Mouse (Mus musculus): Measurements from ENCODE around the gene Il20rb. TPM values are rescaled to one million over a fixed set of nuclear protein-coding genes. Genes with fewer than 3 reads are reported as not detected.

Il20rb gene
- polyA plus RNA-seq, 1 experiment from 2014 or later = 0.97 TPM

DNA sequence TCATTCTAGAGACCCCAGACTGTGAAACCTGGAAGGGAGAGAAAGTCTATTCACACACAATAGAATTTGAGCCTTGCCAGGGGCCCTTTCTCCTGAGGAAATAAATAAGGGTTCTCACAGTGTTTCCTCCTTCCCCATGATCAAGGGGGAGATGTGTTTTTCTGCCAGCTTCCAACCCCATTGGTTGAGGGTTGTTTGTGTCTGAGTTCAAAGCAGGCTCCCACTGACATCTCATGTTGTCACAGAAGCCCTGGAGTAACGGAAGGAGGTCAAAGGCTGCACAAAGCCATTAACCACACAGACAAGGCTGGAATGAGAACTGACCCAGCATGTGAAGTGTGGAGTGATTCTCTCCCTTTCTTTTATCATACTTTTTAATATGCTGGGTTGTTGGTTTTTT, 69.8 kb downstream of the Il20rb start:
- 23% methylated on average over 1 of the region's 1 CpGs for WGBS
- no peaks in the 10 kb centered on the region for H3K36me3 ChIP-seq
- no peaks in the 10 kb centered on the region for H3K27me3 ChIP-seq
- no peak overlapping the region for H3K4me2 ChIP-seq (replicated peaks)
- no peak overlapping the region for H3K4me3 ChIP-seq
- H3K9ac ChIP-seq (replicated peaks) = no peak overlapping the region
- H3K9me3 ChIP-seq = no peaks in the 10 kb centered on the region
- peaks cover 21% of the 10 kb centered on the region for H3K4me1 ChIP-seq
- no peak for ATAC-seq (ENCODE audit: low FRiP score, low read depth)
- H3K27ac ChIP-seq (replicated peaks) = no peak overlapping the region

DNA sequence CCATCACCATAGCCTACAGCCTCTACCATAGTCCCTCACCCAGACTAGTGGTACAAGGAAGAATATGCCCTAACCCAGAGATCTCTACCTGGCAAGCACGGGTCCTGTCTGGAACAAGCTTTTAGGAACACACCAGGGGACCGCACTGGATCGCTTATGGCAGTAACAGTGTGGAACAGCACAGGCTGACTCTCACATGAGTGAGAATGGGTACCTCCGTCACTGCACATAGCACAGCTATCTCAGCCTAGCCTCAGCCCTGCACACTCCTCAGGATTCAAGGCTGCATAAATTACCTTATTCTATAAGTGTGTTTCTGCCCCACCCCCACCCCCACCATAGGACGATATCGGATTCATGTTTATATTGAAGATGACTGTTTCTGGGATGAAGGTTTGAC, 70.3 kb downstream of the Il20rb start:
- peaks cover 21% of the 10 kb centered on the region for H3K4me1 ChIP-seq
- no peaks in the 10 kb centered on the region for H3K36me3 ChIP-seq
- H3K27me3 ChIP-seq = no peaks in the 10 kb centered on the region
- ATAC-seq (ENCODE audit: low FRiP score, low read depth) = 0 out of 2 replicates have a peak, but pooled peaks have one; percentile 9
- H3K9ac ChIP-seq (replicated peaks) = no peak overlapping the region
- H3K27ac ChIP-seq (replicated peaks) = 0 out of 2 replicates have a peak overlapping the region, but pooled peaks have one; percentile 25
- WGBS = 82% methylated on average over 6 of the region's 6 CpGs
- H3K4me3 ChIP-seq = no peak overlapping the region
- H3K9me3 ChIP-seq = no peaks in the 10 kb centered on the region
- no peak overlapping the region for H3K4me2 ChIP-seq (replicated peaks)

DNA sequence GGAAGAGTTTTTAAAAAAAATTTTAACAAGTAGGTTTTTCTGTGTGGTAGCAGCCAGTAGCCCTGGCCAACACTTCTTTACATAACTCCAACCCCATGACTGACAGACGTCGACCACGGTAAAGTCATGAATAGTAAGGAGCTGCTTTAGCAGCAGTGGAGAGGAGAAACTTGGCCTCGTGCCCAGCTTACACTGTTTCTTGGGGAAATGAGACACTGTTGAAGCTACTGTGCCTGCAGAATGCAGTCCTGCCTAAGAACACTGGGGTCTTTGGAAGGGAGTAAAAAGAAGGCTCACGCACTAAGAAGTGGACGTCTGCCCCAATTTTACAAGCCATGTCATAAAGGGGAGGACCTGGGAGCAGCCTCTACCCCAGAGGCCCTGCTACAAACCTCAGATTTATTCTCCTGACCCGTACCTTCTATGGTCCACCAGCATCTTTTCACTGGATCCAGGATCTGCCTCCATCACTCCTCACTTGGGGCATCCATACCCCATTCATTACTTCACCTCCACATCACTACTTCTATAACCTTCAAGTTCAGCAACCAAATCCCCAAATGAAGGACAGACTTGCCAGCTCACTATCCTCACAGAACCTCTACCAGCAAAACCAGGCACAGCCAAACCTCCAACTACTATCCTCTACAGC, 71.1 kb downstream of the Il20rb start:
- 54% methylated on average over 7 of the region's 7 CpGs for WGBS

More for the DNA sequence above, 71.1 kb downstream of the Il20rb start:
- peak; percentile 60 for ATAC-seq (ENCODE audit: low FRiP score, low read depth)
- H3K9ac ChIP-seq (replicated peaks) = no peak overlapping the region
- H3K27ac ChIP-seq (replicated peaks) = no peak overlapping the region
- H3K4me3 ChIP-seq = no peak overlapping the region
- H3K9me3 ChIP-seq = no peaks in the 10 kb centered on the region
- peaks cover 21% of the 10 kb centered on the region for H3K4me1 ChIP-seq
- no peaks in the 10 kb centered on the region for H3K27me3 ChIP-seq
- no peak overlapping the region for H3K4me2 ChIP-seq (replicated peaks)
- H3K36me3 ChIP-seq = no peaks in the 10 kb centered on the region

Other genes with a start within 250 kb of the Il20rb start
- gene Nck1, start 59.3 kb upstream of the Il20rb start, polyA plus RNA-seq (2016; fragmentation: Nextera tagmentation; extraction: Ambion mirVana) = 63.3 and 66.2 TPM in 2 replicates
- gene Slc35g2, start 84.3 kb upstream of the Il20rb start, polyA plus RNA-seq (2016; fragmentation: Nextera tagmentation; extraction: Ambion mirVana) = 6.7 and 8.9 TPM in 2 replicates
- gene Stag1, start 111.0 kb upstream of the Il20rb start, polyA plus RNA-seq (2016; fragmentation: Nextera tagmentation; extraction: Ambion mirVana) = 57.0 and 63.6 TPM in 2 replicates